Mouse (Mus musculus): ENCODE results near the gene Kctd19.

Gene Kctd19

GRCm38 (mm10) chr8:105419800-105420199 lies 6.5 kb upstream of the Kctd19 start:
- DNase-seq = no peak

- peak; percentile 18 for DNase-seq
These were observed 5.7 kb upstream of the Kctd19 start for GRCm38 (mm10) chr8:105418992-105419391.

GRCm38 (mm10) chr8:105409947-105410346 lies 3.4 kb downstream of the Kctd19 start:
- DNase-seq = no peak

GRCm38 (mm10) chr8:105408331-105408730 lies 5.0 kb downstream of the Kctd19 start:
- no peak for DNase-seq

GRCm38 (mm10) chr8:105406416-105406815 lies 6.9 kb downstream of the Kctd19 start:
- DNase-seq = peak; percentile 12

GRCm38 (mm10) chr8:105404496-105404895 lies 8.8 kb downstream of the Kctd19 start:
- no peak for DNase-seq

GRCm38 (mm10) chr8:105403467-105403866 lies 9.8 kb downstream of the Kctd19 start:
- DNase-seq = no peak

GRCm38 (mm10) chr8:105400016-105400415 lies 13.3 kb downstream of the Kctd19 start:
- no peak for DNase-seq

- DNase-seq = peak; percentile 68
These were observed 15.6 kb downstream of the Kctd19 start for GRCm38 (mm10) chr8:105397747-105398146.

GRCm38 (mm10) chr8:105393915-105394314 lies 19.4 kb downstream of the Kctd19 start:
- DNase-seq = peak; percentile 42

GRCm38 (mm10) chr8:105393089-105393787 lies 20.1 kb downstream of the Kctd19 start:
- peak; percentile 18 for DNase-seq

GRCm38 (mm10) chr8:105389096-105389495 lies 24.2 kb downstream of the Kctd19 start:
- DNase-seq = peak; percentile 68

GRCm38 (mm10) chr8:105387151-105387550 lies 26.2 kb downstream of the Kctd19 start:
- DNase-seq = peak; percentile 42

- DNase-seq = no peak
These were observed 29.2 kb downstream of the Kctd19 start for GRCm38 (mm10) chr8:105384070-105384469.

- DNase-seq = no peak
These were observed 33.0 kb downstream of the Kctd19 start for GRCm38 (mm10) chr8:105380308-105380707.

- DNase-seq = peak; percentile 76
These were observed 34.6 kb downstream of the Kctd19 start for GRCm38 (mm10) chr8:105378673-105379072.

GRCm38 (mm10) chr8:105374513-105374966 lies 38.8 kb downstream of the Kctd19 start:
- peak; percentile 43 for DNase-seq

- no peak for DNase-seq
These were observed 40.3 kb downstream of the Kctd19 start, which contains the start of gene Plekhg4 for GRCm38 (mm10) chr8:105373032-105373431. TSS of gene Plekhg4 (plus strand) at chr8:105373274.

- DNase-seq = no peak
These were observed 40.8 kb downstream of the Kctd19 start for GRCm38 (mm10) chr8:105372473-105372872.

- no peak for DNase-seq
These were observed 46.2 kb downstream of the Kctd19 start for GRCm38 (mm10) chr8:105367107-105367506.

GRCm38 (mm10) chr8:105361751-105362702 lies 51.3 kb downstream of the Kctd19 start:
- peak; percentile 43 for DNase-seq

- no peak for DNase-seq
These were observed 53.7 kb downstream of the Kctd19 start for GRCm38 (mm10) chr8:105359646-105360045.

- no peak for DNase-seq
These were observed 54.1 kb downstream of the Kctd19 start for GRCm38 (mm10) chr8:105359208-105359607.

GRCm38 (mm10) chr8:105356681-105357080 lies 56.6 kb downstream of the Kctd19 start:
- DNase-seq = no peak
